Mouse (Mus musculus): Measurements from ENCODE around the gene Calcrl.

GRCm38 (mm10) chr2:84292351-84293000 is 132.7 kb downstream of the Calcrl start:
- TF ChIP-seq CTCF (IDR thresholded peaks at IDR 0.05; ENCODE audit: low read depth, low read length) (no peak), EP300 (IDR thresholded peaks at IDR 0.05; ENCODE audit: insufficient read depth, low read depth, low read length) (no peak), POLR2A (IDR thresholded peaks at IDR 0.05; ENCODE audit: insufficient read depth, low read length) (no peak)

Data from ES-Bruce4 (cell line).